Mouse (Mus musculus): ENCODE results near the gene Igll1. TPM values are rescaled to one million over a fixed set of nuclear protein-coding genes. Genes with fewer than 3 reads are reported as not detected.

The Igll1 gene
- polyA plus RNA-seq (2016; fragmentation: Nextera tagmentation; extraction: Ambion mirVana): 0.13 TPM in 1 of 2 replicates, not detected in the other

DNA sequence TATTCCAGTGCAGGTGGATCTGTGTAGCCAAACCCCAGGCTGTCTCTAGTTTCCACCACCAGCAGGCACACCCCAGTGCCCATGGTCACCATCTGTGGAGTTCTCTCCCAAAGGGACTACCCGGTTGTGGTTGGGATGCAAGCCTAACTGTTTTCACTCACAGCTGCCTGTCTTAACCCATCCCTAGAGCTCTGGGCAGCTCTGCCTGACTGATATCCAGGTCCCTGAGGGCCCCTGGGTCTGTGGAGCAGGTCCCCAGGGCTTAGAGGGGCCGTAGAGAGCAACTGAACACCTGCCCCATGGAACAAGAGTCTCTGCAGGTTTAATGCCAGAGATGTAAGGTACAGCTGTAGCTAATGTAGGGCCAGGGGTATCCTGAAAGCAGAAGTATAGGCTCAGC is at the start of gene Igll1:
TSS of gene Igll1 (minus strand) at position 8 of the 400 bp plus-strand sequence.
- 0 out of 2 replicates have a peak, but pooled peaks cover 3% of the 10 kb centered on the region for H3K4me1 ChIP-seq
- 86% methylated on average over 2 of the region's 2 CpGs for WGBS
- H3K36me3 ChIP-seq: no peaks in the 10 kb centered on the region
- H3K9me3 ChIP-seq (replicated peaks): no peaks in the 10 kb centered on the region
- H3K27ac ChIP-seq: no peak within 1 kb of the TSS
- H3K27me3 ChIP-seq (ENCODE audit: low read depth, poor library complexity, severe bottlenecking): no peaks in the 10 kb centered on the region
- H3K4me3 ChIP-seq: no peak within 1 kb of the TSS
- no peak for DNase-seq (ENCODE audit: low spot score)

DNA sequence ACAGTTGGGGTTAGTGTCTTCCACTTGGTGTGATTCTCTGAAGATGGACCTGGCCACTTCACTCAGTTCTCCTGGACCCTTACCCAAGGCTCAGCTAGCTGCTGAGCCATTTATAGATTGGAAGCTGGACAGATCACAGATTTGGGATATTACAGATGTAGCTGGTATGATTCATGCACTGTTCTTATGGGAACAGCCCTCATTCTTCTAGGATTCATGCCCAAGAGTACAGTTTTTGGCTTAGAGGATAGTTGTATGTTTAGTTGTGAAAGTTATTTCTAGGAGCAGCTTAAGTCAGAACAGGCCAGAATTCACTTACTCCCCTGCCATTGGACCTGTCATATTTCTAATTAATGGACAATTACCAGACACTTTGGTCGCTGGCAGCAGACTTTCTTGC is 49.7 kb upstream of the Igll1 start:
- Histone ChIP-seq H3K4me1 (peaks cover 7% of the 10 kb centered on the region), H3K9me3 (replicated peaks) (no peaks in the 10 kb centered on the region), H3K36me3 (peaks cover 99% of the 10 kb centered on the region), H3K27me3 (ENCODE audit: low read depth, poor library complexity, severe bottlenecking) (no peaks in the 10 kb centered on the region), H3K27ac (no peak overlapping the region), H3K4me3 (no peak overlapping the region)
- 76% methylated on average over 1 of the region's 1 CpGs for WGBS
- DNase-seq (ENCODE audit: low spot score): no peak

- H3K36me3 ChIP-seq: peaks cover 97% of the 10 kb centered on the region
- no peaks in the 10 kb centered on the region for H3K27me3 ChIP-seq (ENCODE audit: low read depth, poor library complexity, severe bottlenecking)
- H3K4me1 ChIP-seq: peaks cover 7% of the 10 kb centered on the region
- H3K4me3 ChIP-seq: no peak overlapping the region
- WGBS: 45% methylated on average over 13 of the region's 13 CpGs
- H3K27ac ChIP-seq: peak overlapping the region; percentile 82
- H3K9me3 ChIP-seq (replicated peaks): no peaks in the 10 kb centered on the region
- DNase-seq (ENCODE audit: low spot score): peak; percentile 79
Observed at GRCm38 (mm10) chr16:16911641-16912597, 48.1 kb upstream of the Igll1 start.

GRCm38 (mm10) chr16:16907799-16908198 is 44.0 kb upstream of the Igll1 start:
- WGBS: 85% methylated on average over 6 of the region's 6 CpGs

DNA sequence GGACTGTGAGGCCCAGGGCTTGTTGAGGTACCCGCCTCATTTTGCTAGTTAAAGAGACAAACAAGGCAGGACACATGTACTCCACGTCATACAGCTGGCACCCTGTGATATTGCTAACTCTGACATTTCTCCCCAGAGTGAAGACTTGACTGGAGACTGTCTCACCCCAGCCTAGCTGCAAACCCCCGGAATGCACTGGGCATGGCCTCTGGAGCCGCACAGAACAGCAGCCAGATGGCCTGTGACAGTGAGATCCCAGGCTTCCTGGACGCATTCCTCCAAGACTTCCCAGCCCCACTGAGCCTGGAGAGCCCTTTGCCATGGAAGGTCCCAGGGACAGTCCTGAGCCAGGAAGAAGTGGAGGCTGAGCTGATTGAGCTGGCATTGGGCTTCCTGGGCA is 39.4 kb upstream of the Igll1 start:
- DNase-seq (ENCODE audit: low spot score): no peak
- Histone ChIP-seq H3K4me3 (no peak overlapping the region), H3K27ac (no peak overlapping the region), H3K4me1 (no peaks in the 10 kb centered on the region), H3K9me3 (replicated peaks) (no peaks in the 10 kb centered on the region), H3K27me3 (ENCODE audit: low read depth, poor library complexity, severe bottlenecking) (no peaks in the 10 kb centered on the region), H3K36me3 (peaks cover 62% of the 10 kb centered on the region)
- WGBS: 91% methylated on average over 5 of the region's 5 CpGs

More at GRCm38 (mm10) chr16:16907799-16908198, 44.0 kb upstream of the Igll1 start:
- no peak overlapping the region for H3K4me3 ChIP-seq
- H3K27ac ChIP-seq: no peak overlapping the region
- peaks cover 7% of the 10 kb centered on the region for H3K4me1 ChIP-seq
- H3K36me3 ChIP-seq: peaks cover 96% of the 10 kb centered on the region
- no peaks in the 10 kb centered on the region for H3K27me3 ChIP-seq (ENCODE audit: low read depth, poor library complexity, severe bottlenecking)
- no peaks in the 10 kb centered on the region for H3K9me3 ChIP-seq (replicated peaks)
- no peak for DNase-seq (ENCODE audit: low spot score)

GRCm38 (mm10) chr16:16902329-16902728 is 38.5 kb upstream of the Igll1 start:
- WGBS: 87% methylated on average over 4 of the region's 4 CpGs

GRCm38 (mm10) chr16:16897056-16897584 is 33.3 kb upstream of the Igll1 start:
- peaks cover 21% of the 10 kb centered on the region for H3K4me1 ChIP-seq
- peaks cover 30% of the 10 kb centered on the region for H3K36me3 ChIP-seq
- H3K27me3 ChIP-seq (ENCODE audit: low read depth, poor library complexity, severe bottlenecking): no peaks in the 10 kb centered on the region
- DNase-seq (ENCODE audit: low spot score): no peak
- H3K4me3 ChIP-seq: peak overlapping the region; percentile 73
- WGBS: 28% methylated on average over 10 of the region's 10 CpGs
- H3K9me3 ChIP-seq (replicated peaks): no peaks in the 10 kb centered on the region
- H3K27ac ChIP-seq: peak overlapping the region; percentile 84

More at GRCm38 (mm10) chr16:16902329-16902728, 38.5 kb upstream of the Igll1 start:
- Histone ChIP-seq H3K4me1 (peaks cover 5% of the 10 kb centered on the region), H3K9me3 (replicated peaks) (no peaks in the 10 kb centered on the region), H3K4me3 (no peak overlapping the region), H3K27ac (no peak overlapping the region), H3K27me3 (ENCODE audit: low read depth, poor library complexity, severe bottlenecking) (no peaks in the 10 kb centered on the region), H3K36me3 (peaks cover 54% of the 10 kb centered on the region)
- DNase-seq (ENCODE audit: low spot score): no peak

DNA sequence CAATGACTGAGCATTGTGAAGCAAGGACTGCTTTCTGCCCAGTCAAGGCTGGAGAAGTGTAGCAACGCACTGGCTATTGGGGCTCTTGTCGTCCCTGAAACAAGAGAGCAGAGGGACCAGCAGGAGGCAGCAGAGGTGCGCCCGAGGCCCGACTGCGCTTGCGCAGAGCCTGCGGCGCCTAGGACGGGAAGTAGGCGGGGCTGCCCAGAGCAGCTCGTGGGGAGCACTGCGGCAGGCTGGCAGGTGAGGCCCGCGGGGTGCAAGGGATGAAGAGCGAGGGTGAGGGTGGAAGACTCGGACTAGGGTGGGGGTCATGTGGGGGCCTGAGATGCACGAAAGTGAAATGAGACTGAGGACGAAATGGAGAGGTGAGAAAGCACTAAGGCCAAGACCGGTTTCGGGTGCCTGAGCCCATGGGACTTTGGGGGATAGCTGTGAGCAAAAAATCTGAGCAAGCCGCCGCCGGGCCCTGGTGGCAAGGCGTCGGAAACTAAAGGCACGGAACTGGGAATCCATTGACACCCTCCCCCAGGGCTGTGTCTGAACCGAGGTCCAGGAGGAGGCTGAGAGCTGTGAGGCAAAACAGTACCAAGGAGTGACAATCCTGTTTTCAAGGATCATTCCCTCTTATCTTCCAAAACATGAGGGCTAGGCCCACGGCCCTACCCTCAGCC is 32.7 kb upstream of the Igll1 start, which contains the start of gene Ppm1f:
TSS of gene Ppm1f (plus strand) at position 88 of the 674 bp plus-strand sequence.
- H3K36me3 ChIP-seq: peaks cover 36% of the 10 kb centered on the region
- H3K27ac ChIP-seq: peak within 1 kb of the TSS; percentile 84
- H3K4me1 ChIP-seq: peaks cover 21% of the 10 kb centered on the region
- DNase-seq (ENCODE audit: low spot score): peak; percentile 96
- H3K27me3 ChIP-seq (ENCODE audit: low read depth, poor library complexity, severe bottlenecking): no peaks in the 10 kb centered on the region
- peak within 1 kb of the TSS; percentile 73 for H3K4me3 ChIP-seq
- no peaks in the 10 kb centered on the region for H3K9me3 ChIP-seq (replicated peaks)
- WGBS: under 1% methylated on average over 29 of the region's 29 CpGs

DNA sequence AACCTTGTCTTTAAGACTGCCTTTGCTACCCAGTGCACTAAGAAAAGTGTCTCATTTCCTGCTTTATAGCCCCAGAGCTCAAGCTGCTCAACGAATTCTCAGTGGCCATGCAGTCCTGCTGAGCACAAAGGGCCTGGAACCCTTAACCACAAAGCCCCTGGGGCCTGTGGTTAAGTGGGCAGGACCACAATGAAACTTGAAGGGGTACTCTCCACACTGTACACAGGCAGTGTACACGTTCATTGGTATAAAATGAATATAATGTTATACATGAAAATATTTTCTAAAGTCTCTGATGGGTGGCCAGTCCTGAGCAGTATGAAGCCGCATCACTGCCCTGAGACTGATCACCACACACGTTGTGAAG is 32.2 kb upstream of the Igll1 start:
- H3K9me3 ChIP-seq (replicated peaks): no peaks in the 10 kb centered on the region
- peaks cover 21% of the 10 kb centered on the region for H3K4me1 ChIP-seq
- H3K36me3 ChIP-seq: peaks cover 41% of the 10 kb centered on the region
- WGBS: 27% methylated on average over 4 of the region's 4 CpGs
- H3K27ac ChIP-seq: peak overlapping the region; percentile 84; the same call in 1 of the 2 replicates
- no peaks in the 10 kb centered on the region for H3K27me3 ChIP-seq (ENCODE audit: low read depth, poor library complexity, severe bottlenecking)
- no peak for DNase-seq (ENCODE audit: low spot score)
- H3K4me3 ChIP-seq: peak overlapping the region; percentile 73

GRCm38 (mm10) chr16:16892366-16892765 is 28.6 kb upstream of the Igll1 start:
- peaks cover 66% of the 10 kb centered on the region for H3K36me3 ChIP-seq
- WGBS: 91% methylated on average over 7 of the region's 7 CpGs
- H3K4me1 ChIP-seq: peaks cover 16% of the 10 kb centered on the region

GRCm38 (mm10) chr16:16888341-16888740 is 24.6 kb upstream of the Igll1 start:
- H3K36me3 ChIP-seq: peaks cover 100% of the 10 kb centered on the region
- no peaks in the 10 kb centered on the region for H3K4me1 ChIP-seq
- no peak overlapping the region for H3K4me3 ChIP-seq
- H3K27me3 ChIP-seq (ENCODE audit: low read depth, poor library complexity, severe bottlenecking): no peaks in the 10 kb centered on the region
- DNase-seq (ENCODE audit: low spot score): no peak
- WGBS: 93% methylated on average over 1 of the region's 1 CpGs
- H3K9me3 ChIP-seq (replicated peaks): no peaks in the 10 kb centered on the region
- H3K27ac ChIP-seq: no peak overlapping the region

More at GRCm38 (mm10) chr16:16892366-16892765, 28.6 kb upstream of the Igll1 start:
- DNase-seq (ENCODE audit: low spot score): no peak
- Histone ChIP-seq H3K27ac (no peak overlapping the region), H3K9me3 (replicated peaks) (no peaks in the 10 kb centered on the region), H3K27me3 (ENCODE audit: low read depth, poor library complexity, severe bottlenecking) (no peaks in the 10 kb centered on the region), H3K4me3 (no peak overlapping the region)

- Histone ChIP-seq H3K27ac (no peak overlapping the region), H3K4me1 (no peaks in the 10 kb centered on the region), H3K9me3 (replicated peaks) (no peaks in the 10 kb centered on the region), H3K27me3 (ENCODE audit: low read depth, poor library complexity, severe bottlenecking) (no peaks in the 10 kb centered on the region), H3K4me3 (no peak overlapping the region), H3K36me3 (peaks cover 90% of the 10 kb centered on the region)
- no peak for DNase-seq (ENCODE audit: low spot score)
- 96% methylated on average over 5 of the region's 5 CpGs for WGBS
Observed at GRCm38 (mm10) chr16:16879025-16879424, 15.2 kb upstream of the Igll1 start.

Data from limb, embryonic 10.5 days (tissue).